13 mouse cellular contexts compared by ENCODE assay signal in genomic region chr9:58195671-58196070, GRCm38 (mm10). TPM values are rescaled to one million over a fixed set of nuclear protein-coding genes. Genes with fewer than 3 reads are reported as not detected.
DNase-seq lines count a peak whose midpoint lies in the region; ATAC-seq and TF ChIP-seq lines count a peak whose summit lies in the region.
"Had no signal": no experiment of that assay in that cellular context is flagged by ENCODE, and none has a peak within 500 bp of the region (broad histone marks: within the 10 kb centered on the region; RNA-seq: fewer than 3 reads in every experiment).

No protein-coding gene starts in this region.

- peaks cover 0 to 2% of the 10 kb centered on the region in 2 experiments; a peak in 2 of 4 replicates for H3K4me1 ChIP-seq in CH12.LX (ENCODE audit: control insufficient read depth in 1 of 2, insufficient read depth in 2 of 2)
- H3K4me1 ChIP-seq in forebrain, postnatal 0 days (ENCODE audit: insufficient read depth) = peaks cover 9% of the 10 kb centered on the region; the same call in 1 of the 2 replicates
- peaks cover 60% of the 10 kb centered on the region for H3K4me1 ChIP-seq in midbrain, embryonic 13.5 days (replicated peaks)

- TF ChIP-seq POLR2A in CH12.LX (IDR thresholded peaks at IDR 0.05; ENCODE audit: low read depth, low read length) = no peak

- dilution Hi-C loops in CH12.LX (cut with MboI; ENCODE audit: extremely low pct_ligation_motif_present, extremely low pct_unique_long_range_greater_than_20kb, low sequenced_read_pairs) = no loop called here

- no peak for ATAC-seq in forebrain, postnatal 0 days
- no peak for ATAC-seq in midbrain, embryonic 13.5 days
- no peak for ATAC-seq in megakaryocyte-erythroid progenitor cell, adult 5-6 weeks (replicated peaks; ENCODE audit: low FRiP score, low TSS enrichment, poor library complexity, severe bottlenecking)

- H3K9ac ChIP-seq in CH12.LX (ENCODE audit: insufficient read depth, low read depth) = no peak overlapping the region
- peak overlapping the region; percentile 68 for H3K9ac ChIP-seq in forebrain, postnatal 0 days
- H3K9ac ChIP-seq in midbrain, embryonic 13.5 days (replicated peaks) = peak overlapping the region; percentile 80
- H3K9ac ChIP-seq: embryonic facial prominence, embryonic 15.5 days; heart, embryonic 12.5 days; liver, embryonic 15.5 days had no signal

- 0% methylated on average over 1 of the region's 1 CpGs for WGBS in forebrain, postnatal 0 days
- 13% methylated on average over 1 of the region's 1 CpGs for WGBS in midbrain, embryonic 13.5 days

- DNase-seq in CH12.LX (ENCODE audit: extremely low read depth) = no peak
- peak; percentile 41 for DNase-seq in ES-CJ7 (ENCODE audit: low read depth, low spot score)
- peak; percentile 50 for DNase-seq in forebrain, postnatal 0 days
- no peak for DNase-seq in ovary, postnatal 10 days (ENCODE audit: low spot score)
- no peak for DNase-seq in adipocyte (ENCODE audit: low spot score)
- DNase-seq: cerebellum, adult 2 months; kidney, postnatal 25 days had no signal

- H3K27me3 ChIP-seq in CH12.LX (replicated peaks) = peaks cover 2% of the 10 kb centered on the region
- H3K27me3 ChIP-seq in forebrain, postnatal 0 days (ENCODE audit: insufficient read depth, low read length) = no peaks in the 10 kb centered on the region; the same call in 1 of the 2 replicates
- H3K27me3 ChIP-seq in midbrain, embryonic 13.5 days = peaks cover 70% of the 10 kb centered on the region

- peaks cover 19% of the 10 kb centered on the region for H3K9me3 ChIP-seq in CH12.LX (replicated peaks; ENCODE audit: low read length)
- no peaks in the 10 kb centered on the region for H3K9me3 ChIP-seq in forebrain, postnatal 0 days (ENCODE audit: low read length)
- no peaks in the 10 kb centered on the region for H3K9me3 ChIP-seq in midbrain, embryonic 13.5 days
- H3K9me3 ChIP-seq: embryonic facial prominence, embryonic 15.5 days; heart, embryonic 12.5 days; liver, embryonic 15.5 days had no signal

- TF ChIP-seq CTCF in CH12.LX (conservative IDR thresholded peaks at IDR 0.05 in 1 of 2, IDR thresholded peaks at IDR 0.05 in 1 of 2; ENCODE audit: low read depth in 2 of 2, low read length in 2 of 2) = no peak
- no peak for TF ChIP-seq CTCF in forebrain, postnatal 0 days (IDR thresholded peaks at IDR 0.05; ENCODE audit: low read depth)

- H3K79me2 ChIP-seq in CH12.LX (replicated peaks; ENCODE audit: control insufficient read depth, extremely low read depth, insufficient read depth, poor library complexity, severe bottlenecking) = no peaks in the 10 kb centered on the region

- no peak overlapping the region for H3K4me3 ChIP-seq in CH12.LX (replicated peaks in 1 of 3; ENCODE audit: low read depth in 2 of 3, low read length in 2 of 3, poor library complexity in 1 of 3)
- H3K4me3 ChIP-seq in forebrain, postnatal 0 days (ENCODE audit: low read depth, low read length) = peak overlapping the region; percentile 52
- peak overlapping the region; percentile 49 for H3K4me3 ChIP-seq in midbrain, embryonic 13.5 days (replicated peaks)
- H3K4me3 ChIP-seq: liver, embryonic 15.5 days had no signal

- in situ Hi-C loops in CH12.LX (cut with MboI; ENCODE audit: low pct_ligation_motif_present, low pct_unique_long_range_greater_than_20kb, low sequenced_read_pairs) = no loop called here

- no peak overlapping the region for H3K4me2 ChIP-seq in CH12.LX (ENCODE audit: insufficient read depth, low read depth, poor library complexity, severe bottlenecking)
- peak overlapping the region; percentile 65 for H3K4me2 ChIP-seq in forebrain, postnatal 0 days (ENCODE audit: low read depth)
- H3K4me2 ChIP-seq in midbrain, embryonic 13.5 days (replicated peaks) = peak overlapping the region; percentile 65

- no peak overlapping the region for H3K27ac ChIP-seq in CH12.LX (ENCODE audit: insufficient read depth, low read depth)
- peak overlapping the region; percentile 95 for H3K27ac ChIP-seq in forebrain, postnatal 0 days (ENCODE audit: low read depth, low read length)
- H3K27ac ChIP-seq in midbrain, embryonic 13.5 days = peak overlapping the region; percentile 93
- H3K27ac ChIP-seq: embryonic facial prominence, embryonic 15.5 days; liver, embryonic 15.5 days had no signal

- TF ChIP-seq EP300 in CH12.LX (IDR thresholded peaks at IDR 0.05; ENCODE audit: low read length) = no peak

- H3K36me3 ChIP-seq in CH12.LX (replicated peaks in 1 of 2; ENCODE audit: control insufficient read depth in 1 of 2, insufficient read depth in 1 of 2, low read length in 1 of 2) = no peaks in the 10 kb centered on the region
- H3K36me3 ChIP-seq in forebrain, postnatal 0 days (ENCODE audit: insufficient read depth) = peaks cover 2% of the 10 kb centered on the region; the same call in 1 of the 2 replicates
- no peaks in the 10 kb centered on the region for H3K36me3 ChIP-seq in midbrain, embryonic 13.5 days
- H3K36me3 ChIP-seq: embryonic facial prominence, embryonic 15.5 days; heart, embryonic 12.5 days; liver, embryonic 15.5 days had no signal

- TF ChIP-seq RAD21 in CH12.LX (IDR thresholded peaks at IDR 0.05; ENCODE audit: low read depth, low read length) = no peak

TF ChIP-seq in CH12.LX, 34 proteins besides CTCF, POLR2A, EP300 and RAD21:
- TF ChIP-seq ZKSCAN1 (IDR thresholded peaks at IDR 0.05; ENCODE audit: borderline replicate concordance, low read depth, low read length) = no peak
- TF ChIP-seq BHLHE40 (IDR thresholded peaks at IDR 0.05; ENCODE audit: low read depth, low read length) = peak; percentile 34

RNA-seq across cellular contexts. Expression of gene Islr, which starts 8.4 kb away (rescaled TPM):
- not detected in 2 replicates for total RNA-seq in CH12.LX (2012; rRNA removed)
- total RNA-seq in CH12.LX (2014; rRNA removed) = not detected in 2 replicates
- not detected in 2 replicates for polyA plus RNA-seq in CH12.LX (2012; ENCODE audit: insufficient read length, low read depth)
- 31.0 and 45.8 TPM in 2 replicates for total RNA-seq in forebrain, postnatal 0 days (2014; rRNA removed)
- 27.4 and 32.2 TPM in 2 replicates for polyA plus RNA-seq in forebrain, postnatal 0 days (2015; fragmentation: Nextera tagmentation; extraction: Ambion mirVana)
- 21.4 and 25.3 TPM in 2 replicates for polyA plus RNA-seq in midbrain, embryonic 13.5 days (2015; fragmentation: Nextera tagmentation; extraction: Ambion mirVana)
- not detected in 2 replicates for total RNA-seq in megakaryocyte-erythroid progenitor cell, adult 5-6 weeks (2014; fragmentation: Nextera tagmentation)
- 0.27 TPM in 1 of 2 replicates, not detected in the other for total RNA-seq in megakaryocyte-erythroid progenitor cell, adult 5-6 weeks (2017)
- total RNA-seq: megakaryocyte progenitor cell, adult 5-6 weeks had no signal

RNA-seq across cellular contexts. Expression of gene Islr2, which starts 8.4 kb away (rescaled TPM):
- total RNA-seq in CH12.LX (2012; rRNA removed) (not detected in 2 replicates), CH12.LX (2014; rRNA removed) (not detected in 2 replicates)
- 0.35 TPM in 1 of 2 replicates, not detected in the other for polyA plus RNA-seq in CH12.LX (2012; ENCODE audit: insufficient read length, low read depth)
- 612 and 779 TPM in 2 replicates for total RNA-seq in forebrain, postnatal 0 days (2014; rRNA removed)
- 54.0 and 58.3 TPM in 2 replicates for polyA plus RNA-seq in forebrain, postnatal 0 days (2015; fragmentation: Nextera tagmentation; extraction: Ambion mirVana)
- 36.8 and 51.7 TPM in 2 replicates for polyA plus RNA-seq in midbrain, embryonic 13.5 days (2015; fragmentation: Nextera tagmentation; extraction: Ambion mirVana)
- total RNA-seq in megakaryocyte-erythroid progenitor cell, adult 5-6 weeks (2014; fragmentation: Nextera tagmentation) = 0.07 TPM in 1 of 2 replicates, not detected in the other
- total RNA-seq in megakaryocyte-erythroid progenitor cell, adult 5-6 weeks (2017) = not detected in 2 replicates
- total RNA-seq: megakaryocyte progenitor cell, adult 5-6 weeks had no signal

RNA-seq across cellular contexts. Expression of gene Pml, which starts 53.9 kb away (rescaled TPM):
- total RNA-seq in CH12.LX (2012; rRNA removed) (21.2 and 26.6 TPM in 2 replicates), CH12.LX (2014; rRNA removed) (6.4 and 8.3 TPM in 2 replicates)
- polyA plus RNA-seq in CH12.LX (2012; ENCODE audit: insufficient read length, low read depth) = 54.1 and 56.9 TPM in 2 replicates
- 3.4 and 4.8 TPM in 2 replicates for total RNA-seq in forebrain, postnatal 0 days (2014; rRNA removed)
- 2.6 and 3.7 TPM in 2 replicates for polyA plus RNA-seq in forebrain, postnatal 0 days (2015; fragmentation: Nextera tagmentation; extraction: Ambion mirVana)
- 4.1 and 4.8 TPM in 2 replicates for polyA plus RNA-seq in midbrain, embryonic 13.5 days (2015; fragmentation: Nextera tagmentation; extraction: Ambion mirVana)
- total RNA-seq in megakaryocyte-erythroid progenitor cell, adult 5-6 weeks (2014; fragmentation: Nextera tagmentation) = 126 and 134 TPM in 2 replicates
- 34.2 and 38.1 TPM in 2 replicates for total RNA-seq in megakaryocyte-erythroid progenitor cell, adult 5-6 weeks (2017)

RNA-seq across cellular contexts. Expression of gene Stoml1, which starts 57.3 kb away (rescaled TPM):
- total RNA-seq in CH12.LX (2012; rRNA removed) = 40.7 and 41.1 TPM in 2 replicates
- total RNA-seq in CH12.LX (2014; rRNA removed) = 35.3 and 35.4 TPM in 2 replicates
- polyA plus RNA-seq in CH12.LX (2012; ENCODE audit: insufficient read length, low read depth) = 34.0 and 35.4 TPM in 2 replicates
- total RNA-seq in forebrain, postnatal 0 days (2014; rRNA removed) = 148 and 149 TPM in 2 replicates
- 142 and 144 TPM in 2 replicates for polyA plus RNA-seq in forebrain, postnatal 0 days (2015; fragmentation: Nextera tagmentation; extraction: Ambion mirVana)
- 94.8 and 97.2 TPM in 2 replicates for polyA plus RNA-seq in midbrain, embryonic 13.5 days (2015; fragmentation: Nextera tagmentation; extraction: Ambion mirVana)
- total RNA-seq in megakaryocyte-erythroid progenitor cell, adult 5-6 weeks (2014; fragmentation: Nextera tagmentation) = 4.7 and 17.9 TPM in 2 replicates
- 3.5 and 5.3 TPM in 2 replicates for total RNA-seq in megakaryocyte-erythroid progenitor cell, adult 5-6 weeks (2017)

Comparison
In these comparisons a context has a peak if more than half of its experiments do, and no peak if none do; other contexts are left out.
1. DNase-seq: peak in ES-CJ7 (single experiment) and forebrain, postnatal 0 days (single experiment); none in CH12.LX (single experiment), ovary, postnatal 10 days (single experiment) and adipocyte (single experiment).
2. H3K4me3 ChIP-seq: peak in forebrain, postnatal 0 days (single experiment) and midbrain, embryonic 13.5 days (single experiment); none in CH12.LX (0 of 3).
3. RNA of gene Islr, which starts 8.4 kb away (total RNA-seq): 31.0 to 45.8 TPM in forebrain, postnatal 0 days; not detected in CH12.LX and 0.27 TPM in megakaryocyte-erythroid progenitor cell, adult 5-6 weeks; every median in the first group is over 10 times any median in the second.
4. RNA of gene Islr2, which starts 8.4 kb away (total RNA-seq): 612 to 779 TPM in forebrain, postnatal 0 days; 0.07 TPM in megakaryocyte-erythroid progenitor cell, adult 5-6 weeks and not detected in CH12.LX; every median in the first group is over 100 times any median in the second.